Mouse (Mus musculus) embryonic facial prominence, embryonic 10.5 days (tissue): Measurements from ENCODE around the gene Mcts2. TPM values are rescaled to one million over a fixed set of nuclear protein-coding genes. Genes with fewer than 3 reads are reported as not detected.

Experiments
- DNase-seq: peaks from one replicate; pipeline ENCODE4 v3.0.0-alpha.2; 2017; ENCODE audit warnings: low spot score
- H3K27ac ChIP-seq: fragments of 300-500 bp; sonication (generic); replicated peaks from 2 replicates; pipeline ENCODE4 v1.5.1; 2016; ENCODE audit warnings: mild to moderate bottlenecking
- H3K27me3 ChIP-seq: fragments of 300-500 bp; sonication (generic); replicated peaks from 2 replicates; pipeline ENCODE4 v1.6.1; 2016; ENCODE audit warnings: low read depth, mild to moderate bottlenecking; ENCODE audit not compliant: poor library complexity, severe bottlenecking
- H3K36me3 ChIP-seq: fragments of 300-500 bp; sonication (generic); replicated peaks from 2 replicates; pipeline ENCODE4 v1.6.1; 2016; ENCODE audit warnings: mild to moderate bottlenecking, moderate library complexity
- H3K4me1 ChIP-seq: fragments of 300-500 bp; sonication (generic); 2 replicates; pipeline ENCODE4 v1.6.1; 2016
- H3K4me3 ChIP-seq: fragments of 300-500 bp; sonication (generic); 2 replicates; pipeline ENCODE4 v1.5.1; 2016; ENCODE audit warnings: mild to moderate bottlenecking, moderate library complexity
- H3K9me3 ChIP-seq: fragments of 300-500 bp; sonication (generic); 2 replicates; pipeline ENCODE4 v1.6.1; 2016; ENCODE audit warnings: mild to moderate bottlenecking
- WGBS: fragments of 180-500 bp; shearing (Covaris S2); methylation state at CpG from one replicate; pipeline ENCODE4 v1.1.7; 2016; 5-methylcytosine and 5-hydroxymethylcytosine counted together
- polyA plus RNA-seq: library from polyadenylated mRNA; unstranded; fragments of >200 nt; fragmentation: Nextera tagmentation; extraction: Ambion mirVana; gene quantifications from 2 replicates; pipeline ENCODE4 v1.2.1, GENCODE M21; 2016

Gene Mcts2
- polyA plus RNA-seq, 1 experiment from 2014 or later, result 37.6 TPM

DNA sequence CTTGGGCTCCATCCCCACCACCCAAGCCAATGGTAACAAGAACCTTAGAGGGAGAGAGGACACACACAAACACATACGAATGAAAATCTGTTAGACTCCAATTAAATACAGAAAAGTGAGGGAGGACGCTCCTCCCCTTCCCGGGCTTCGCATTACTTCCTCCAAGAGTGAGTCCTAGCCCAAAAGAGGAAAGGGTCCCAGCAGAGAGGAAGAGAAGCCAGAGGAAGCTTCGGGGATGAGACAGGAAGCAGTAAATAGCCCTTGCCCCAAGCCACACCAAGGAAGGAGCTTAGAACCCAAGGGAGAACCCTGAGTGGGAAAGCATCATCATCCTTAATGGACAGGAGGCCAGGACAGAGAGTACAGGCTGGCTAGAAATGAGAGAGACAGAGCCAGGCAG lies 22.2 kb downstream of the Mcts2 start:
- no peak overlapping the region for H3K4me3 ChIP-seq
- 88% methylated on average over 5 of the region's 5 CpGs for WGBS
- H3K9me3 ChIP-seq, result no peaks in the 10 kb centered on the region
- peak overlapping the region; percentile 94; the same call in 1 of the 2 replicates for H3K27ac ChIP-seq
- peaks cover 48% of the 10 kb centered on the region for H3K4me1 ChIP-seq
- H3K27me3 ChIP-seq, result no peaks in the 10 kb centered on the region
- peaks cover 45% of the 10 kb centered on the region for H3K36me3 ChIP-seq
- DNase-seq, result no peak

DNA sequence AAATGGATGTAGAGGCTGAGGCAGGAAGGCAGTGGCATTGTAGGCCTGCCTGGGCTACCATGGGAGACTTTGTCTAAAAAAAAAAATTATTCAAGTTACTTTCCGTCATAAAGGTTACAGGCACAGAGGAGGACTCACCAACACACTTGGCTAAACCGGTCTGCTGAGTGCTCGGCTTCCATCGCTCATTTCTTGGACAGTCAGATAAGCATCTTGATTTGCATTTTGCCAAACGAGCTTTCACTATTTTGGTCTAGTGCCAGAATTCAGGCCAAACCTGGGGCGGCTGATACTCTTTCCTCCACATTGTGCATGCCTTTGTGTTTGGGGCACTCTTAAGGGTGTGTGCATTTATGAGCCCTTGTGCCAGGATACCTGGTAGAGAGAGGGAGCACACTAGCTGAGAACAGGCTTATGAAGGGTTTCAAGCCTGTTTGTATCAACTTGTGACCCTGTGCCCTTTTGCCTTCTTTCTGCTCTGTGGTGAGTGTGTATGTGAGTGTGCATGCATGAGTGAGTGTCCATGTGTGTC lies 29.5 kb downstream of the Mcts2 start:
- Histone ChIP-seq H3K4me1 (peaks cover 20% of the 10 kb centered on the region), H3K27ac (0 out of 2 replicates have a peak overlapping the region, but pooled peaks have one; percentile 45), H3K27me3 (no peaks in the 10 kb centered on the region), H3K36me3 (no peaks in the 10 kb centered on the region), H3K4me3 (no peak overlapping the region), H3K9me3 (no peaks in the 10 kb centered on the region)
- WGBS, result 80% methylated on average over 6 of the region's 6 CpGs
- no peak for DNase-seq

DNA sequence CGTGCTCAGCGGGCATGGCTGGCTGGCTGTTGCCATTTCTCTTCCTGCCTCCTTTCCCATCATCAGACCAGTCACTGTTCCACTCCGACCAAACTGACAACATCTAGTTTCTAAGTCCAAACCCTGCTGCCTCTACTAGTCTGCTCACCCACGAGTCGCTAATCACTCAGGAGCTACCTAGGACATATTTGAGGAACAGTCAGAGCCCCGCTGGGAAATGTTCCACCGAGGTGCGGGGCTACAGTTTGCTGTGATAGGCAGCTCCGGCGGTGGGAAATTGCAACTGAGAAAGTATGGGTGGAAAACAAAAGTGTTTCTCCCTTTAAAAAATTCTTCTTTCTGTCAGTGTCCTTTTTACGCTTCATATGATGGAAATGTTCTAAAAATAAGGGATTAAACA lies 30.8 kb downstream of the Mcts2 start:
- Histone ChIP-seq H3K4me3 (no peak overlapping the region), H3K4me1 (peaks cover 20% of the 10 kb centered on the region), H3K27ac (peak overlapping the region; percentile 72), H3K27me3 (no peaks in the 10 kb centered on the region), H3K36me3 (no peaks in the 10 kb centered on the region), H3K9me3 (no peaks in the 10 kb centered on the region)
- WGBS, result 66% methylated on average over 11 of the region's 11 CpGs
- DNase-seq, result no peak

DNA sequence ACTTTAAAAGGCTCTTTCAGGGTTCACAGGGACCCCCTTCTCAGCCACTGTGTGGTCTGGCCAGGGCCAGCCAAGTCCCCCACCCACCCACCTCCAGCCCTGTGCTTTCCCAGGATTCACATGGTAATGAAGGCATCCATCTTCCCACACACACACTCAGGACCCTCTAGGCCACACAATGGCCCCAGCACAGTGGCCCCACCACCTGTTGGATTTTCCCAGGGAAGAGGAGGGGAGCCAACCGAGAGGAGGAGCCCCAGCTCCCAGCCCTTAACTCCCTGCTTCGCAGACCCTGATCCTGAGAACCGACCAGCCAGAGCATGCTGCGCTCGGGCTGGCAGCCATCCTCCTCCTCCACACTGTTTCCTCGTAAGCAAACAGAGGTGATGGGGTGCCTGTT lies 31.2 kb downstream of the Mcts2 start:
- H3K4me3 ChIP-seq, result no peak overlapping the region
- DNase-seq, result no peak
- peak overlapping the region; percentile 72 for H3K27ac ChIP-seq
- H3K4me1 ChIP-seq, result peaks cover 20% of the 10 kb centered on the region
- H3K36me3 ChIP-seq, result no peaks in the 10 kb centered on the region
- peaks cover 4% of the 10 kb centered on the region; the same call in 1 of the 2 replicates for H3K27me3 ChIP-seq
- H3K9me3 ChIP-seq, result no peaks in the 10 kb centered on the region
- WGBS, result 37% methylated on average over 6 of the region's 6 CpGs

DNA sequence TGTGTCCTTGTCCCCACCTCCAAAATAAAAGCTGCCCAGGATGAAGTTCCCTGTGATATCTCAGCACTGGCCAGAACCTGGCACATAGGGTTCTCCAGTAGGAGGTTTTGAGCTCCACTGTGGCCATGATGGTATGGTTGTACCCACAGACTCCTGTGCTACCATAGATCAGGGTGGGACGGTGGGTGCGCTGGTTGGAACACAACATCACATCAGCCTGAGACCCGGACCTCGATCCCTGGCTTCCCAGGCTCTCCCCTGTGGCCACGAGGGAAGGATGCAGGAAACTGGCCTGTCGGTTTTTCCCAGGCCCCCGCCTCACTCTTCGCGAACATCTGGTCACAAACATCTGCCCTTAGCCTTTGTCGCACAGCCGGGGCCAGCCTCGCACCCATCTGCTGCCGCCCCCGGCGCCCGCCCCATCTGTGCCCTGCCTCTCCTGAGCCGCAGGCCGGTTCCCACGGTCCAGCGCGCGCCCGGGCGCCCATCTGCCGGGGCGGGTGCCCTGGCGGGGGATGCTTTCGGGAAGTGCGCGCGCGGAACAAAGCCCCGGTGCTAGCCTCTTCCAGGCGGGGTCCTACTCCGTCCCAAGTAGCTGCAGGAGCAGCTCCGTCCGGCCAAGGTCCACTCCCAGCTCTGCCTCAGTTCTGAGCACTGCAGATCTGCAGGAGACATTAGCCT lies 37.0 kb downstream of the Mcts2 start:
- peak; percentile 71 for DNase-seq
- no peaks in the 10 kb centered on the region for H3K9me3 ChIP-seq
- peak overlapping the region; percentile 53 for H3K4me3 ChIP-seq
- peaks cover 21% of the 10 kb centered on the region for H3K27me3 ChIP-seq
- H3K4me1 ChIP-seq, result peaks cover 60% of the 10 kb centered on the region
- H3K27ac ChIP-seq, result peak overlapping the region; percentile 86
- no peaks in the 10 kb centered on the region for H3K36me3 ChIP-seq
- 3% methylated on average over 37 of the region's 37 CpGs for WGBS

DNA sequence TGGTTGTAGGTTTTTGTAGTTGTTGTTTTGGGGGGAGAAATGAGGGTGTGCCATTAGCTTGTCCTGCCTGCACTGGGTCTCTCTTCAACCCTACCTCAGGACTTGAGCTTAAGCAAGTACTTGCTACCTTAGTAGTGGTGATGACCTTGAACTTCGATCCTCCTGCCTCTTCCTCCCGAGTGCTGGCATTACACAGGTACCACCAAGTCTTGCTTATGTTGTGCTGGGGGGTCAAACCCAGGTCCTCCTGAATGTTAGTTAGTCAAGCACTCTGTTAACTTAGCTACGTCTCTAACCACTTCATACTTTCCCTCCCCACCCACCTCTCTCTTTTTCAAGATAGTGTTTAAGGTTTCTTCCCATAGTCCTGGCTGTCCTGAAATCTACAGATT lies 37.5 kb downstream of the Mcts2 start:
- H3K4me3 ChIP-seq, result peak overlapping the region; percentile 53
- peaks cover 21% of the 10 kb centered on the region for H3K27me3 ChIP-seq
- peak overlapping the region; percentile 86 for H3K27ac ChIP-seq
- DNase-seq, result no peak
- 62% methylated on average over 3 of the region's 3 CpGs for WGBS
- H3K4me1 ChIP-seq, result peaks cover 61% of the 10 kb centered on the region
- no peaks in the 10 kb centered on the region for H3K36me3 ChIP-seq
- no peaks in the 10 kb centered on the region for H3K9me3 ChIP-seq

DNA sequence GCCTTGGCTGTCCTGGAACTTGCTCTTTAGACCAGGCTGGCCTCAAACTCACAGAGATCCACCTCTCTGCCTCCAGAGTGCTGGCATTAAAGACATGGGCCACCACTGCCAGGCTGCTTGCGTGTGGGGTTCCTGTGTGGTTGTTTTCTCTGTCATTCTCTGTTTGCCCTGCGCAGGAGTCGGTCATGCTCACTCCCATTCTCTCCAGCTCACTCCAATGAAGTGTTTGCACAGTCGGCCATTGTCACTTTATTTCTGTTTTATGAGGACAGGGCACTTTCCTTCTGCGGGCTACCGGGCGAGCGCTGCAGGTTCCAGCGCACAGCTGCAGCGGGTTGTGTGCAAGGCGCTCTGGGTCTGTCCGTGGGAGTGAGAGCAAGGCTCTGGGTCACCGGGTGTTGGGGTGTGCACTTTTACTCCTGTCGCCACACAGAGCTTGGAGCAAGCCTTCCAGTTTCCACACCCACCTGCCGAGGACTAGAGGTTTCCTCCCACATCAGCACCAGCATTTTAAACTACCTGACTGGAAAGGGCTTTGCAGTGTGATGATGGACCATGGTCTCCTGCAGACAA lies 38.4 kb downstream of the Mcts2 start:
- H3K4me1 ChIP-seq, result peaks cover 69% of the 10 kb centered on the region
- 73% methylated on average over 15 of the region's 15 CpGs for WGBS
- peaks cover 21% of the 10 kb centered on the region for H3K27me3 ChIP-seq
- H3K27ac ChIP-seq, result peak overlapping the region; percentile 36
- H3K9me3 ChIP-seq, result no peaks in the 10 kb centered on the region
- no peak for DNase-seq
- H3K36me3 ChIP-seq, result no peaks in the 10 kb centered on the region
- no peak overlapping the region for H3K4me3 ChIP-seq

DNA sequence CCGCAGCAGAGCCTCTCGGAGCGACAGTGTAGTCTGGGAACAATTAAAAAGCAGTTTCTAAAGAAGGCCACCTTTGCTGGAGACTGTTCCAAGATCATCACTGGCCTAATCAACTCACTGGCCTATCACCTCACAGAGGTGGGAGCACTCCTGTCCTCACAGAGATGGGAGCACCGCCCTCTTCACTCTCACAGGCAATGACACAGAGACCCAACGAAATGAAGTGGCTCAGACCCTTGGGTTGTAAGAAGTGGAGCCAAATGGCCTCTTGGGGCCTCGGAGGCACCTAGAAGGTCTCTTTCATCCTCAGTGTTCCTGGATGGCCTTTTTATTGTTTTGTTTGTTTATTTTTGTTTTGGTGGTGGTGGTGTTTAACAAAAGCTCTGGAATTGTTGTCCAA lies 39.4 kb downstream of the Mcts2 start:
- Histone ChIP-seq H3K27me3 (peaks cover 21% of the 10 kb centered on the region), H3K9me3 (no peaks in the 10 kb centered on the region), H3K36me3 (no peaks in the 10 kb centered on the region), H3K4me3 (no peak overlapping the region), H3K4me1 (peaks cover 78% of the 10 kb centered on the region), H3K27ac (peak overlapping the region; percentile 36; the same call in 1 of the 2 replicates)
- WGBS, result 71% methylated on average over 6 of the region's 6 CpGs
- no peak for DNase-seq

GRCm38 (mm10) chr2:152726751-152727335 lies 40.0 kb downstream of the Mcts2 start:
- H3K27me3 ChIP-seq, result peaks cover 21% of the 10 kb centered on the region
- H3K4me1 ChIP-seq, result peaks cover 82% of the 10 kb centered on the region
- H3K36me3 ChIP-seq, result no peaks in the 10 kb centered on the region
- no peaks in the 10 kb centered on the region for H3K9me3 ChIP-seq
- no peak for DNase-seq
- no peak overlapping the region for H3K4me3 ChIP-seq
- 75% methylated on average over 6 of the region's 6 CpGs for WGBS
- H3K27ac ChIP-seq, result peak overlapping the region; percentile 86

- Histone ChIP-seq H3K9me3 (no peaks in the 10 kb centered on the region), H3K27ac (peak overlapping the region; percentile 86), H3K4me3 (no peak overlapping the region), H3K27me3 (peaks cover 18% of the 10 kb centered on the region), H3K36me3 (no peaks in the 10 kb centered on the region), H3K4me1 (peaks cover 92% of the 10 kb centered on the region)
- 79% methylated on average over 14 of the region's 14 CpGs for WGBS
- DNase-seq, result no peak
These were observed 41.1 kb downstream of the Mcts2 start for GRCm38 (mm10) chr2:152727795-152728510.

- Histone ChIP-seq H3K27ac (peak overlapping the region; percentile 86), H3K9me3 (no peaks in the 10 kb centered on the region), H3K36me3 (no peaks in the 10 kb centered on the region), H3K4me3 (no peak overlapping the region), H3K27me3 (0 out of 2 replicates have a peak, but pooled peaks cover 12% of the 10 kb centered on the region), H3K4me1 (peaks cover 97% of the 10 kb centered on the region)
- no peak for DNase-seq
- WGBS, result 71% methylated on average over 7 of the region's 7 CpGs
These were observed 41.8 kb downstream of the Mcts2 start for GRCm38 (mm10) chr2:152728594-152728993.

DNA sequence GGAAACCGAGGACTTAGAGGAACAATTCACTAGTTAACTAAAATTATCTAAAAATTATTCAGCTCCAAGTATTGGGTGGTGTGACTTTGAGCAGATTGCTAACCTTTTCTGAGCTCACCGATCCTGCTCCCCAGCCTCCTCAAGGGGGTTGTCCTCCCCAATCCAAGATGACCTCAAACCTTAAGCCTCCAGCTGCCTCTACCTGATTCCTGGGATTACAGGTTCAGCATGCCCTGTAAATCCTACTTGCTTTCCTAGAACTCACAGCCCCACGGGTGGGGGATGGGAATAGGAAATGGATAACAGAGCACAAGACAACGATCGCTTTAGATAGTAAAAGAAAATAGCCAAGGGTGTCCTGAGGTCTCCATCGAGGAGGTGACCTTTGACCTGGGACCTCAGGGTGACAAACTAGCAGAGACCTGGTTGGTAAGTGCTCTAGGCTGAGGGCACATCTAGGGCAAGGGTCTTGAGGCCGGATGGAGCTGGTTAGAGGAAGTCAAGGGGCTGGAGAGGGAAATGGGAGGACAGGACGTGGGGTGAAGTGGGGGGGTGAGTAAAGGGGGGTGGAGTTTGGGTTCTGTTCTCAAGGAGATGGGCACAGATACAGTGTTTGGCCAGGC lies 42.3 kb downstream of the Mcts2 start:
- Histone ChIP-seq H3K9me3 (no peaks in the 10 kb centered on the region), H3K27me3 (0 out of 2 replicates have a peak, but pooled peaks cover 12% of the 10 kb centered on the region), H3K4me1 (peaks cover 97% of the 10 kb centered on the region), H3K27ac (peak overlapping the region; percentile 86), H3K4me3 (peak overlapping the region; percentile 34), H3K36me3 (no peaks in the 10 kb centered on the region)
- DNase-seq, result no peak
- 27% methylated on average over 8 of the region's 8 CpGs for WGBS
